Mouse (Mus musculus) thymus, adult 2 months (tissue): ENCODE results near the gene Emcn. TPM values are rescaled to one million over a fixed set of nuclear protein-coding genes. Genes with fewer than 3 reads are reported as not detected.

Experiments used
- DNase-seq: peaks from one replicate; pipeline ENCODE4 v3.0.0; 2021
- H3K27ac ChIP-seq: fragments of 200-500 bp; 2 replicates; pipeline ENCODE4 v1.5.1; 2012; ENCODE audit warnings: low read length, control low read depth; ENCODE audit not compliant: control insufficient read depth, insufficient read depth
- H3K27me3 ChIP-seq: fragments of 200-500 bp; 2 replicates; pipeline ENCODE4 v1.6.1; 2012; ENCODE audit warnings: mild to moderate bottlenecking, low read length, moderate library complexity, mixed read lengths; ENCODE audit not compliant: control insufficient read depth, insufficient read depth
- H3K36me3 ChIP-seq: fragments of 200-500 bp; 2 replicates; pipeline ENCODE4 v1.6.1; 2012; ENCODE audit warnings: mild to moderate bottlenecking, low read length, moderate library complexity; ENCODE audit not compliant: control insufficient read depth, insufficient read depth
- H3K4me1 ChIP-seq: fragments of 200-500 bp; replicated peaks from 2 replicates; pipeline ENCODE4 v1.6.1; 2012; ENCODE audit warnings: low read length; ENCODE audit not compliant: control insufficient read depth, insufficient read depth
- H3K4me3 ChIP-seq: fragments of 200-500 bp; 2 replicates; pipeline ENCODE4 v1.5.1; 2012; ENCODE audit warnings: mild to moderate bottlenecking, low read length, control low read depth, moderate library complexity; ENCODE audit not compliant: control insufficient read depth, insufficient read depth
- CTCF ChIP-seq: fragments of 200-500 bp; IDR thresholded peaks from 2 replicates; pipeline ENCODE4 v1.5.1; 2012; ENCODE audit warnings: mild to moderate bottlenecking, control low read depth, low read length, moderate library complexity, borderline replicate concordance; ENCODE audit not compliant: control insufficient read depth, poor library complexity, insufficient read depth; ENCODE audit errors: extremely low read depth
- POLR2A ChIP-seq: fragments of 200-500 bp; IDR thresholded peaks from 2 replicates; pipeline ENCODE4 v1.6.1; 2012; ENCODE audit warnings: mild to moderate bottlenecking, low read length, control low read depth, moderate library complexity; ENCODE audit not compliant: control insufficient read depth, poor library complexity, insufficient read depth; ENCODE audit errors: extremely low read depth
- WGBS: fragments of 180-500 bp; shearing (Covaris S2); methylation state at CpG from one replicate; pipeline ENCODE4 v1.1.7; 2018; 5-methylcytosine and 5-hydroxymethylcytosine counted together
- polyA plus RNA-seq: library from polyadenylated mRNA; depleted of rRNA; stranded (reverse); fragments of >200 nt; gene quantifications from 2 replicates; pipeline ENCODE4 v1.2.3, GENCODE M21; 2012

Emcn gene
- polyA plus RNA-seq, 1 experiment = 4.2 TPM

DNA sequence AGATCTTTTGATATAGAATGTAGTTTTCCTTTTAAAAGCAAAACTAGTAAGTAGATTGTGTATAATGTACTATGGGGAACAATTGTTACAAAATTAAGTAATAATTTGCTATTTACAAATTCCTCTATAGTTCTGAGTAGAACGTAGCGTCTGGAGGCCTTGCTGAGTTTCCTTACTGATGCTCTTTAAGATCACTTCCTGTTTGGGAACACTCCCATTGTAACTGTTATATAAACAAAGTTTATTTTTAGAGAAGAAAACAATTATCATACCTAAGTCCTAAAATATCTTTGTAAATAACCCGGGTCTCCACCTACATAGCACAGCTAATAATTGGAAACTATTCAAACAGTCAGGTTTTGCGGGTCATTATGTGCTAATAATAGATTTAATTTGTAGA, 32.0 kb downstream of the Emcn start:
- H3K27me3 ChIP-seq = no peaks in the 10 kb centered on the region
- H3K4me3 ChIP-seq = no peak overlapping the region
- H3K27ac ChIP-seq = no peak overlapping the region
- H3K4me1 ChIP-seq = no peaks in the 10 kb centered on the region
- TF ChIP-seq POLR2A (no peak), CTCF (no peak)
- DNase-seq = no peak
- 93% methylated on average over 4 of the region's 4 CpGs for WGBS
- no peaks in the 10 kb centered on the region for H3K36me3 ChIP-seq

DNA sequence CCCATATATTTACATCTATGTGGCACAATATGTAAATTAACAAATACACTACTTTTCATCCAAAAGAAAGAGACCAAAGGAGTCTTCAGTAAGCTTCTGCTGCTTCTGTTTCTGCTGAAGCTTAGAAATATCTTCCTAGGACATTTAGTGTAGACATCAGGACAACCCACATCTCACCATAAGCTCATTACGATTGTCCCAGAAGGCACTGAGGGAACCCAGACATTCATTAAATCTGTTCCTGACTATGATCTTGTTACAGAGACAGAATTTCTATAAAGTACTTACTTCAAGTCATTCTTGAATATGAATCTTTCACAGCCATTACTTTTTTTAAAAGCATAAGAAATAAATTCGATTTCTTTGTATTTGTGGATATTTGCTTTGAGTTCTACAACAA, 41.4 kb downstream of the Emcn start:
- H3K27me3 ChIP-seq = no peaks in the 10 kb centered on the region
- DNase-seq = no peak
- no peak overlapping the region for H3K4me3 ChIP-seq
- 95% methylated on average over 2 of the region's 2 CpGs for WGBS
- no peak overlapping the region for H3K27ac ChIP-seq
- no peak for TF ChIP-seq POLR2A
- TF ChIP-seq CTCF = no peak
- no peaks in the 10 kb centered on the region for H3K36me3 ChIP-seq
- H3K4me1 ChIP-seq = no peaks in the 10 kb centered on the region

DNA sequence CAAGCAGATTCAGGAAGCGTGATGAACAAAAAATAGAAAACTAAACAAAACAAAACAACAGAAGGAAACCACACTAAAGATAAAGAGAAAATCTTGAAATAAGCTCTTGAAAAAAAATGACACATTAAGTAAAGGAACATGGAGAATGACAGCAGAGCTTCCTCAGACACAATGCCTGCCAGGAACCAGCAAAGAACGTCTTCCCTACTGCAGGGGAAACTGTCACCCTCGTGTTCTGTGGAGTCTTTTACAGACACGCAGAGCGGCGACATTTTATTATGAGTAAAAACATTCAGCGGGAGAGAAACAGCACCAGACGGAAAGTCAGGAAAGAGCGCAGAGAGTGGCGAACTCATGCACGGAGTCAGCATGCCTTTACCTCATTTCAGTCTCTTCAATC, 54.7 kb downstream of the Emcn start:
- Histone ChIP-seq H3K36me3 (no peaks in the 10 kb centered on the region), H3K4me1 (no peaks in the 10 kb centered on the region), H3K4me3 (no peak overlapping the region), H3K27ac (no peak overlapping the region), H3K27me3 (no peaks in the 10 kb centered on the region)
- WGBS = 89% methylated on average over 11 of the region's 11 CpGs
- TF ChIP-seq POLR2A (no peak), CTCF (no peak)
- no peak for DNase-seq

DNA sequence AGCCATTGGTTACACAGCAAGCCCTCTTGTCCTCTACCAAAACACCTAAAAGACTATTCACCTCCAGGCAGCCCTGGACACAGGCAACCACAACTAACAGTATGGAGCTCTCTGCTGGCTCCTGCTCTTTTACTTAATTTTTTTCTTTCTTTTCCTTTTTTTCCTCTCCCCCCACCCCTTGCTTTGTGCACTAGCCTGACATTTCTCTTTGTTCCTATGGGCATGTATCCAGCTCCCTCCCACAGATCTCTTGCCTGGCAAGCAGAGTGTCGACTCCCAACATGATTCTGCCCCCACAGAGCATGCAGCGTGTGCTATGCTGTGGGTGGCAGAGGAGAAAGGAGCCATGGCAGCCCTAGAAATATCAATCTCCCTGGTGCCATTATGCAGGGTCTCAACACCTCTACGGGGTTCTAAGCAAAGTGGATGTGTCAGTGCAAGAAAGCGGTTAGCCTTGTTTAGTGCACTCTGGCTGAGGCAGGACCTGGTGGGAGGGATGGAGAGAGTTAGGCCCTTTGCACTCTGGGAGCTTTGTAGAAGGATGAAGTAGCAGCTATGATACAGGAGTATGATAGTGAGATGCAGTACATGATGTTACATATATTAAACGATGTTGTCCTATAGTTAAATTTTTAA, 74.7 kb downstream of the Emcn start:
- TF ChIP-seq CTCF = no peak

DNA sequence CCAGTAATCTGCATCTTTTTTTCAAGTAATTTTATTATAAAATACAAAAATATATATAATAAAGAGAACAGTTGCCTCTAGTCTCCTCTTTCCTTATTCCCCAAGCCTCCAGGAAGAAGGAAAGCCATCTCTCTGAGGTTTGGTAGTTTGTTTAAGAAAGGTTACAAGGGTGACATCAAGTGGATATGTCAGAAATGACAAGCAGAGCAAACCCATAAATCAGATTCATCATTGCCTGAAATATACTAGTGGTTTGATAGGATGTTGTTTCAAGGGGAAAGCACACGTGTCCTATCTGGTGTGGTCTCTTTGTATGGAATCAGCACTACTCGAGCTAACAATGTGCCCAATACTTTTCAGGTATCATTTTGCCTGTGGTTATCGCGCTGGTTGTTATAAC, 77.8 kb downstream of the Emcn start:
- WGBS = 74% methylated on average over 4 of the region's 4 CpGs
- no peak overlapping the region for H3K4me3 ChIP-seq
- no peak for DNase-seq
- H3K4me1 ChIP-seq = no peaks in the 10 kb centered on the region
- no peak overlapping the region for H3K27ac ChIP-seq
- no peaks in the 10 kb centered on the region for H3K27me3 ChIP-seq
- no peak for TF ChIP-seq POLR2A
- no peak for TF ChIP-seq CTCF
- H3K36me3 ChIP-seq = no peaks in the 10 kb centered on the region

More for the DNA sequence above, 74.7 kb downstream of the Emcn start:
- H3K4me3 ChIP-seq = no peak overlapping the region
- H3K27ac ChIP-seq = no peak overlapping the region
- H3K27me3 ChIP-seq = no peaks in the 10 kb centered on the region
- no peaks in the 10 kb centered on the region for H3K4me1 ChIP-seq
- 89% methylated on average over 5 of the region's 5 CpGs for WGBS
- DNase-seq = no peak
- no peaks in the 10 kb centered on the region for H3K36me3 ChIP-seq

DNA sequence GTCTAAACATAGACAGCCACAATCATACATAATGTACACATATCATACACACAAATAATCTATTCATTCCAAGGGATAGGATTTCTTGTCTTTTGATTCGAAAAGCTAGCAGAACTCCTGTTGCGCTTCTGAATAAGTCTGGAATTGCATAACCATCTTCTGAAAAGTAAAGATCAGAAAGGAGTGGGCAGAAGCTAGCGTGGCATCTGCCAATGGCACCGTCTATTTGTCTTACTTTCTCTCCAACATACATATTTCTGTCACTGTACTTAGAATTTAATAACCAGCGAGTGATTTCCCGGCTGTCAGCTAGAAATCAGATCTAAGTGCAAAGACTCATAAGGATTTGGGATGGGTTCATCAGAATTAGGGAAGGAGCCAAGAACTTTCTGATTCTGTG, 88.6 kb downstream of the Emcn start:
- Histone ChIP-seq H3K27me3 (no peaks in the 10 kb centered on the region), H3K4me1 (no peaks in the 10 kb centered on the region), H3K27ac (no peak overlapping the region), H3K36me3 (no peaks in the 10 kb centered on the region), H3K4me3 (no peak overlapping the region)
- 97% methylated on average over 6 of the region's 6 CpGs for WGBS
- no peak for TF ChIP-seq CTCF
- TF ChIP-seq POLR2A = no peak
- no peak for DNase-seq

DNA sequence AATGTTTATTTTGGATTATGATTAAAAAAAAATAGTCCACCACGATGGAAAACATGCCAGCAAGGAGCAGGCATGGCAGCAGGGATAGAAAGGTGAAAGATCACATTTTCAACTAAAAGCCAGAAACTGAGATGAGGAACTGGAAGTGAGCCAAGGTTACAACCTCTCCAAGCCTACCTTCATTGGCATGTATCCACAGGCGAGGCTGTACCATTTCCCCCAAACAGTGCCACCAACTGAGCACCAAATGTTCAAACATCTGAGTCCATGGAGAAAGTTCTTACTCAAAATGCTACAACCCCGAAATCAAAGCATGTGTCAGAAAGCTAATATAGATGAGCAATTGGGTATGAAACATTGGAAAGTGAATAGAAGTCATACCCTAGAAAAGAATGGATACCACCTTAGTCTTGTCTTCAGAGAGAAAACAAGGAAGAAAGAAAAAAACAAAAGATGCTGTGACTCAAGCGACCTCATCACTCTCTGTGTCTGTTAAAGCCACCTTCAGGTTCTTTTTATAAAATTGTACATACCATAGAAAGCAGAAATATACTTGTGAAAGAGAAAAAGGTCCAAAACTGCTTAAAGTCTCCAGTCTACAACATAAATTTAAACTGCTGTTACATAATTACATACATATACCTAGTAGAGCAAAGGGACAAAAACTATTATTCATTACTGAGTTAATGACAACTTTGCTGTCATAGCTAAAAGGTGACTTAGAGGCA, 124.2 kb downstream of the Emcn start:
- no peaks in the 10 kb centered on the region for H3K36me3 ChIP-seq
- H3K4me1 ChIP-seq = no peaks in the 10 kb centered on the region
- H3K27ac ChIP-seq = no peak overlapping the region
- no peak overlapping the region for H3K4me3 ChIP-seq
- TF ChIP-seq POLR2A = no peak
- TF ChIP-seq CTCF = no peak
- H3K27me3 ChIP-seq = no peaks in the 10 kb centered on the region
- DNase-seq = no peak
- WGBS = 80% methylated on average over 4 of the region's 4 CpGs
